Mouse (Mus musculus): Measurements from ENCODE around the gene Bmt2. TPM values are rescaled to one million over a fixed set of nuclear protein-coding genes. Genes with fewer than 3 reads are reported as not detected.

Bmt2 gene
- 31.1 and 32.5 TPM in 2 replicates for polyA plus RNA-seq (2014; fragmentation: Nextera tagmentation; extraction: Ambion mirVana)

- Histone ChIP-seq H3K4me2 (ENCODE audit: low read depth, low read length) (peak within 1 kb of the TSS; percentile 62), H3K9ac (replicated peaks; ENCODE audit: low read depth, low read length) (peak within 1 kb of the TSS; percentile 96), H3K9me3 (ENCODE audit: control insufficient read depth, low read length) (no peaks in the 10 kb centered on the region), H3K36me3 (ENCODE audit: control insufficient read depth, insufficient read depth, low read length) (no peaks in the 10 kb centered on the region), H3K27me3 (ENCODE audit: control insufficient read depth, insufficient read depth, low read length) (peaks cover 5% of the 10 kb centered on the region; the same call in 1 of the 2 replicates), H3K4me1 (ENCODE audit: control insufficient read depth, insufficient read depth, low read length) (peaks cover 12% of the 10 kb centered on the region; the same call in 1 of the 2 replicates), H3K27ac (ENCODE audit: low read depth, low read length) (peak within 1 kb of the TSS; percentile 93), H3K4me3 (ENCODE audit: low read depth, low read length) (peak within 1 kb of the TSS; percentile 95)
- peak; percentile 99 for ATAC-seq (ENCODE audit: low read depth)
- WGBS = under 1% methylated on average over 33 of the region's 37 CpGs
Measured at GRCm38 (mm10) chr6:13677818-13678282, at the start of gene Bmt2. Gene Bmt2, minus strand, starts transcription at chr6:13677966.

GRCm38 (mm10) chr6:13722166-13722565 is 44.4 kb upstream of the Bmt2 start:
- 97% methylated on average over 3 of the region's 3 CpGs for WGBS
- Histone ChIP-seq H3K36me3 (ENCODE audit: control insufficient read depth, insufficient read depth, low read length) (no peaks in the 10 kb centered on the region), H3K4me2 (ENCODE audit: low read depth, low read length) (no peak overlapping the region), H3K4me3 (ENCODE audit: low read depth, low read length) (no peak overlapping the region), H3K27ac (ENCODE audit: low read depth, low read length) (no peak overlapping the region), H3K27me3 (ENCODE audit: control insufficient read depth, insufficient read depth, low read length) (no peaks in the 10 kb centered on the region), H3K9ac (replicated peaks; ENCODE audit: low read depth, low read length) (no peak overlapping the region), H3K4me1 (ENCODE audit: control insufficient read depth, insufficient read depth, low read length) (no peaks in the 10 kb centered on the region), H3K9me3 (ENCODE audit: control insufficient read depth, low read length) (no peaks in the 10 kb centered on the region)
- no peak for ATAC-seq (ENCODE audit: low read depth)

GRCm38 (mm10) chr6:13714867-13715266 is 37.1 kb upstream of the Bmt2 start:
- no peak overlapping the region for H3K4me3 ChIP-seq (ENCODE audit: low read depth, low read length)
- H3K27ac ChIP-seq (ENCODE audit: low read depth, low read length) = no peak overlapping the region
- H3K36me3 ChIP-seq (ENCODE audit: control insufficient read depth, insufficient read depth, low read length) = no peaks in the 10 kb centered on the region
- H3K4me2 ChIP-seq (ENCODE audit: low read depth, low read length) = no peak overlapping the region
- WGBS = 49% methylated on average over 3 of the region's 3 CpGs
- peak; percentile 85; the same call in 1 of the 2 replicates for ATAC-seq (ENCODE audit: low read depth)
- no peak overlapping the region for H3K9ac ChIP-seq (replicated peaks; ENCODE audit: low read depth, low read length)
- no peaks in the 10 kb centered on the region for H3K27me3 ChIP-seq (ENCODE audit: control insufficient read depth, insufficient read depth, low read length)
- H3K9me3 ChIP-seq (ENCODE audit: control insufficient read depth, low read length) = no peaks in the 10 kb centered on the region
- no peaks in the 10 kb centered on the region for H3K4me1 ChIP-seq (ENCODE audit: control insufficient read depth, insufficient read depth, low read length)

DNA sequence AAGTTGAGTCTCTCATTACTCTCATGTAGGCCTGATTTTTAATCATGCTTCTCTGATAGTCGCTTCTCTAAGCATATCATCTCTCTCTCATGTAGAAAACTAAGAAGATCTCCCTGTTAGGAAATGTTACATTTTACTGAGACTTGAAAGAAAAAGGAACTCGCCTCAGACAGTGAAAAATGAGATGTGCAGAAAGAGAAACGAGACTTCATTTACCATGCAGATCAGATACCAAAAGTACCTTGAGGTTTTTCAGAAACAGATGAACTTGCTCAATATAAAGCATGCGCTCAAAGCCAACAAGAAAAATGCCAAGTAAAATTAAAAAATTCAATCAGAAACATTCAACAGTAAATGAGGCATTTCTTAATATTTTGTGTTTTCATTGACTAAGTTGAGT is 19.1 kb upstream of the Bmt2 start:
- H3K9ac ChIP-seq (replicated peaks; ENCODE audit: low read depth, low read length) = no peak overlapping the region
- no peak overlapping the region for H3K4me3 ChIP-seq (ENCODE audit: low read depth, low read length)
- no peaks in the 10 kb centered on the region for H3K27me3 ChIP-seq (ENCODE audit: control insufficient read depth, insufficient read depth, low read length)
- no peaks in the 10 kb centered on the region for H3K9me3 ChIP-seq (ENCODE audit: control insufficient read depth, low read length)
- H3K36me3 ChIP-seq (ENCODE audit: control insufficient read depth, insufficient read depth, low read length) = no peaks in the 10 kb centered on the region
- no peak overlapping the region for H3K27ac ChIP-seq (ENCODE audit: low read depth, low read length)
- H3K4me2 ChIP-seq (ENCODE audit: low read depth, low read length) = no peak overlapping the region
- ATAC-seq (ENCODE audit: low read depth) = no peak
- 87% methylated on average over 4 of the region's 4 CpGs for WGBS
- no peaks in the 10 kb centered on the region for H3K4me1 ChIP-seq (ENCODE audit: control insufficient read depth, insufficient read depth, low read length)

- H3K27ac ChIP-seq (ENCODE audit: low read depth, low read length) = no peak overlapping the region
- H3K27me3 ChIP-seq (ENCODE audit: control insufficient read depth, insufficient read depth, low read length) = no peaks in the 10 kb centered on the region
- H3K36me3 ChIP-seq (ENCODE audit: control insufficient read depth, insufficient read depth, low read length) = no peaks in the 10 kb centered on the region
- WGBS = 84% methylated on average over 2 of the region's 2 CpGs
- H3K4me1 ChIP-seq (ENCODE audit: control insufficient read depth, insufficient read depth, low read length) = no peaks in the 10 kb centered on the region
- no peak overlapping the region for H3K4me3 ChIP-seq (ENCODE audit: low read depth, low read length)
- ATAC-seq (ENCODE audit: low read depth) = no peak
- H3K9me3 ChIP-seq (ENCODE audit: control insufficient read depth, low read length) = no peaks in the 10 kb centered on the region
- H3K4me2 ChIP-seq (ENCODE audit: low read depth, low read length) = no peak overlapping the region
- H3K9ac ChIP-seq (replicated peaks; ENCODE audit: low read depth, low read length) = no peak overlapping the region
Measured at GRCm38 (mm10) chr6:13695103-13695845, 17.5 kb upstream of the Bmt2 start.

- WGBS = 83% methylated on average over 2 of the region's 2 CpGs
Measured at GRCm38 (mm10) chr6:13691657-13692294, 14.0 kb upstream of the Bmt2 start.

DNA sequence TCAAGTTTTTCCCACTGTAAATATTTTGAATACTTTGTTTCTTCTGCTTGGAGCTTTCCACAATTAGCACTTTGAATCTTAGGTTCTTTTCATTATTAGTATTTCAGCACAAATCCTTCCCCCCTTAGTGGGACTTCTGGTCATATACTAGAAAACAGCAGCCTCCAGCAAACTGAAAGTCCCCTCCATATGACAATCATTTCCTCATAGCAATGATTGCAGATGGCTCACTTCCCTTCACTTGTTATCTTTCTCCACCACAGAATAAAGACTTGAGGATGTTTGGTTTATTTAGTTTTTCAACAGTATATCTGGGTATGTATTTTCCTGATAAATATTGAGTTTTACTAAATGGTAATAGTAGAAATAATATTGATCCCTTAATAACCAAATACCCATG is 12.6 kb upstream of the Bmt2 start:
- Histone ChIP-seq H3K9me3 (ENCODE audit: control insufficient read depth, low read length) (no peaks in the 10 kb centered on the region), H3K4me2 (ENCODE audit: low read depth, low read length) (no peak overlapping the region), H3K36me3 (ENCODE audit: control insufficient read depth, insufficient read depth, low read length) (no peaks in the 10 kb centered on the region), H3K4me3 (ENCODE audit: low read depth, low read length) (no peak overlapping the region), H3K9ac (replicated peaks; ENCODE audit: low read depth, low read length) (no peak overlapping the region), H3K27me3 (ENCODE audit: control insufficient read depth, insufficient read depth, low read length) (no peaks in the 10 kb centered on the region), H3K4me1 (ENCODE audit: control insufficient read depth, insufficient read depth, low read length) (no peaks in the 10 kb centered on the region), H3K27ac (ENCODE audit: low read depth, low read length) (no peak overlapping the region)
- no peak for ATAC-seq (ENCODE audit: low read depth)

More at GRCm38 (mm10) chr6:13691657-13692294, 14.0 kb upstream of the Bmt2 start:
- Histone ChIP-seq H3K9ac (replicated peaks; ENCODE audit: low read depth, low read length) (no peak overlapping the region), H3K9me3 (ENCODE audit: control insufficient read depth, low read length) (no peaks in the 10 kb centered on the region), H3K36me3 (ENCODE audit: control insufficient read depth, insufficient read depth, low read length) (no peaks in the 10 kb centered on the region), H3K4me1 (ENCODE audit: control insufficient read depth, insufficient read depth, low read length) (no peaks in the 10 kb centered on the region), H3K4me3 (ENCODE audit: low read depth, low read length) (no peak overlapping the region), H3K27ac (ENCODE audit: low read depth, low read length) (no peak overlapping the region), H3K4me2 (ENCODE audit: low read depth, low read length) (no peak overlapping the region), H3K27me3 (ENCODE audit: control insufficient read depth, insufficient read depth, low read length) (no peaks in the 10 kb centered on the region)
- ATAC-seq (ENCODE audit: low read depth) = no peak

- 92% methylated on average over 2 of the region's 2 CpGs for WGBS
- Histone ChIP-seq H3K27me3 (ENCODE audit: control insufficient read depth, insufficient read depth, low read length) (no peaks in the 10 kb centered on the region), H3K4me2 (ENCODE audit: low read depth, low read length) (no peak overlapping the region), H3K9ac (replicated peaks; ENCODE audit: low read depth, low read length) (no peak overlapping the region), H3K4me1 (ENCODE audit: control insufficient read depth, insufficient read depth, low read length) (no peaks in the 10 kb centered on the region), H3K27ac (ENCODE audit: low read depth, low read length) (no peak overlapping the region), H3K9me3 (ENCODE audit: control insufficient read depth, low read length) (no peaks in the 10 kb centered on the region), H3K36me3 (ENCODE audit: control insufficient read depth, insufficient read depth, low read length) (no peaks in the 10 kb centered on the region), H3K4me3 (ENCODE audit: low read depth, low read length) (no peak overlapping the region)
- no peak for ATAC-seq (ENCODE audit: low read depth)
Measured at GRCm38 (mm10) chr6:13683929-13684595, 6.3 kb upstream of the Bmt2 start.

DNA sequence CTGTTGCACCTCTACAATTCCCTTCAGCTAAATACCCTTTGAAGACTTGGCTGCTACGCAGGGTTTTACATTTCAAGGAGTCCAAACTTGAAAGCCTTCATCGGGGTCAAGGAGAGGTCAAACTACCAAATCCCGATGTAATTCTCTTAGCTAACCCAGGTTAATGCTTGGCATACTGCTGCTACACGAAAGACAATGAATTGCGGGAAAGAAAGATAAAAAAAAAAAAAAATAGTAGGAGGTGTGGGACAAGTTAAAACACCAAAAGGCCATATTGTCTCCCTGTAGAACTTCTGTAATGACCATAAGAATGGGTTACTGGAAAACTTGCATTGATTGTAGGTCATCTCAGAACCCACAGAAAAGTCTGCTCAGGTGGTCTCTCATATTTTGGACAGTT is 583 bp upstream of the Bmt2 start:
- peaks cover 12% of the 10 kb centered on the region; the same call in 1 of the 2 replicates for H3K4me1 ChIP-seq (ENCODE audit: control insufficient read depth, insufficient read depth, low read length)
- H3K27ac ChIP-seq (ENCODE audit: low read depth, low read length) = no peak overlapping the region
- peak overlapping the region; percentile 28; the same call in 1 of the 2 replicates for H3K9ac ChIP-seq (replicated peaks; ENCODE audit: low read depth, low read length)
- peak overlapping the region; percentile 62 for H3K4me2 ChIP-seq (ENCODE audit: low read depth, low read length)
- WGBS = 12% methylated on average over 5 of the region's 5 CpGs
- peak overlapping the region; percentile 95 for H3K4me3 ChIP-seq (ENCODE audit: low read depth, low read length)
- H3K36me3 ChIP-seq (ENCODE audit: control insufficient read depth, insufficient read depth, low read length) = no peaks in the 10 kb centered on the region
- no peak for ATAC-seq (ENCODE audit: low read depth)
- no peaks in the 10 kb centered on the region for H3K9me3 ChIP-seq (ENCODE audit: control insufficient read depth, low read length)
- H3K27me3 ChIP-seq (ENCODE audit: control insufficient read depth, insufficient read depth, low read length) = peaks cover 5% of the 10 kb centered on the region; the same call in 1 of the 2 replicates
